Mouse (Mus musculus) liver, postnatal 0 days (tissue): ENCODE data around the gene Chst15. TPM values are rescaled to one million over a fixed set of nuclear protein-coding genes. Genes with fewer than 3 reads are reported as not detected.

ENCODE experiments used
- ATAC-seq: fragments of 200-750 bp; cut with Nextera tagmentation; 2 replicates; pipeline ENCODE4 v1.8.0; 2017; ENCODE audit warnings: mild to moderate bottlenecking, moderate library complexity
- DNase-seq: peaks from one replicate; pipeline ENCODE4 v3.0.0-alpha.2; 2016
- H3K27ac ChIP-seq: fragments of 300-500 bp; sonication (generic); 2 replicates; pipeline ENCODE4 v1.5.1; 2014; ENCODE audit warnings: antibody characterized with exemption, moderate library complexity, mild to moderate bottlenecking, low read depth
- H3K27me3 ChIP-seq: fragments of 300-500 bp; sonication (generic); 2 replicates; pipeline ENCODE4 v1.6.1; 2014; ENCODE audit warnings: low read length, control low read depth, mixed read lengths; ENCODE audit not compliant: insufficient read depth
- H3K36me3 ChIP-seq: fragments of 300-500 bp; sonication (generic); replicated peaks from 2 replicates; pipeline ENCODE4 v1.6.1; 2014; ENCODE audit warnings: mild to moderate bottlenecking, control low read depth, low read length, moderate library complexity, mixed read lengths; ENCODE audit not compliant: insufficient read depth
- H3K4me1 ChIP-seq: fragments of 300-500 bp; sonication (generic); 2 replicates; pipeline ENCODE4 v1.6.1; 2014; ENCODE audit warnings: antibody characterized with exemption, mild to moderate bottlenecking, control low read depth; ENCODE audit not compliant: insufficient read depth
- H3K4me2 ChIP-seq: fragments of 300-500 bp; sonication (generic); 2 replicates; pipeline ENCODE4 v1.6.1; 2014; ENCODE audit warnings: low read depth, mild to moderate bottlenecking, low read length, moderate library complexity, mixed read lengths
- H3K4me3 ChIP-seq: fragments of 300-500 bp; sonication (generic); 2 replicates; pipeline ENCODE4 v1.5.1; 2014; ENCODE audit warnings: low read depth, low read length
- H3K9ac ChIP-seq: fragments of 300-500 bp; sonication (generic); replicated peaks from 2 replicates; pipeline ENCODE4 v1.6.1; 2014; ENCODE audit warnings: mild to moderate bottlenecking, moderate library complexity
- H3K9me3 ChIP-seq: fragments of 300-500 bp; sonication (generic); 2 replicates; pipeline ENCODE4 v1.6.1; 2016; ENCODE audit warnings: mild to moderate bottlenecking, control low read depth, low read length, mixed read lengths
- CTCF ChIP-seq: sonication (generic); IDR thresholded peaks from 2 replicates; pipeline ENCODE4 v1.5.1; 2016; ENCODE audit warnings: antibody characterized with exemption, low read depth
- EP300 ChIP-seq: IDR thresholded peaks from 2 replicates; pipeline ENCODE4 v1.6.1; 2016; ENCODE audit warnings: antibody characterized with exemption, low read depth, mild to moderate bottlenecking
- WGBS: fragments of 180-500 bp; shearing (Covaris S2); extraction: QIAGEN DNeasy Blood & Tissue Kit; methylation state at CpG from one replicate; pipeline ENCODE4 v1.1.7; 2014; ENCODE audit not compliant: insufficient replicate concordance; 5-methylcytosine and 5-hydroxymethylcytosine counted together
- polyA plus RNA-seq: library from polyadenylated mRNA; unstranded; fragments of >200 nt; fragmentation: Nextera tagmentation; extraction: Ambion mirVana; gene quantifications from 2 replicates; pipeline ENCODE4 v1.2.1, GENCODE M21; 2015

Chst15 gene
- polyA plus RNA-seq, 1 experiment from 2014 or later = 5.4 TPM

DNA sequence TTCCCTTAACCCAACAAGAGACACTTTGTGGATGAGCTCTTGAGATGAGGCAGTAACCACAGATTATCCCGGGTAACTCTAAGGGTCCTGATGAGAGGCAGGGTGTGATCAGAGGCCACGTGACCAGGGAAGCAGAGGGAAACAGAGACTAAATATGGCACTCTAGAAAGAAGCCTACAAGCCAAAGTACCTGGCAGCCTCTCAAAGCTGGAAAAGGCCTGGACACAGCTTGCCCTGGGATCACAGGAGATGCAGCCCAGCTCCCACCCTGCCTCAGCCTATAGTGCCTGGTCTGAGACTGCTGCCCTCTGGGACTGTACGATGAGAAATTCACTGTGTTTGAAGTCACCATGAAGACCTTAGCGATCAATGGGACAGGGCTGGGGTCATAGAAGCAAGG is 83.3 kb downstream of the Chst15 start:
- H3K4me2 ChIP-seq = no peak overlapping the region
- no peak for ATAC-seq
- no peak overlapping the region for H3K4me3 ChIP-seq
- peaks cover 4% of the 10 kb centered on the region; the same call in 1 of the 2 replicates for H3K36me3 ChIP-seq
- H3K9ac ChIP-seq = no peak overlapping the region
- WGBS = 74% methylated on average over 4 of the region's 4 CpGs
- no peaks in the 10 kb centered on the region for H3K27me3 ChIP-seq
- no peak for DNase-seq
- no peak overlapping the region for H3K27ac ChIP-seq
- TF ChIP-seq EP300 (no peak), CTCF (no peak)
- no peaks in the 10 kb centered on the region for H3K9me3 ChIP-seq
- no peaks in the 10 kb centered on the region for H3K4me1 ChIP-seq

- DNase-seq (no peak), ATAC-seq (no peak)
- Histone ChIP-seq H3K27me3 (no peaks in the 10 kb centered on the region), H3K9me3 (no peaks in the 10 kb centered on the region), H3K27ac (no peak overlapping the region), H3K9ac (no peak overlapping the region), H3K4me2 (no peak overlapping the region), H3K36me3 (peaks cover 4% of the 10 kb centered on the region; the same call in 1 of the 2 replicates), H3K4me1 (no peaks in the 10 kb centered on the region), H3K4me3 (no peak overlapping the region)
- no peak for TF ChIP-seq EP300
- TF ChIP-seq CTCF = no peak
- 46% methylated on average over 2 of the region's 2 CpGs for WGBS
These were observed 84.1 kb downstream of the Chst15 start for GRCm38 (mm10) chr7:132232937-132233336.

- Histone ChIP-seq H3K36me3 (no peaks in the 10 kb centered on the region), H3K4me2 (no peak overlapping the region), H3K4me1 (no peaks in the 10 kb centered on the region), H3K9ac (no peak overlapping the region), H3K27me3 (no peaks in the 10 kb centered on the region), H3K9me3 (no peaks in the 10 kb centered on the region), H3K4me3 (no peak overlapping the region), H3K27ac (no peak overlapping the region)
- ATAC-seq (no peak), DNase-seq (no peak)
- TF ChIP-seq EP300 (no peak), CTCF (no peak)
- 68% methylated on average over 3 of the region's 3 CpGs for whole genome bisulfite sequencing
These were observed 85.6 kb downstream of the Chst15 start for GRCm38 (mm10) chr7:132231476-132231875.

GRCm38 (mm10) chr7:132230961-132231360 is 86.1 kb downstream of the Chst15 start:
- Histone ChIP-seq H3K4me3 (no peak overlapping the region), H3K9ac (no peak overlapping the region), H3K36me3 (no peaks in the 10 kb centered on the region), H3K4me1 (no peaks in the 10 kb centered on the region), H3K27ac (no peak overlapping the region), H3K4me2 (no peak overlapping the region), H3K9me3 (no peaks in the 10 kb centered on the region), H3K27me3 (no peaks in the 10 kb centered on the region)
- no peak for TF ChIP-seq EP300
- TF ChIP-seq CTCF = no peak
- 77% methylated on average over 3 of the region's 3 CpGs for WGBS
- ATAC-seq (no peak), DNase-seq (no peak)

DNA sequence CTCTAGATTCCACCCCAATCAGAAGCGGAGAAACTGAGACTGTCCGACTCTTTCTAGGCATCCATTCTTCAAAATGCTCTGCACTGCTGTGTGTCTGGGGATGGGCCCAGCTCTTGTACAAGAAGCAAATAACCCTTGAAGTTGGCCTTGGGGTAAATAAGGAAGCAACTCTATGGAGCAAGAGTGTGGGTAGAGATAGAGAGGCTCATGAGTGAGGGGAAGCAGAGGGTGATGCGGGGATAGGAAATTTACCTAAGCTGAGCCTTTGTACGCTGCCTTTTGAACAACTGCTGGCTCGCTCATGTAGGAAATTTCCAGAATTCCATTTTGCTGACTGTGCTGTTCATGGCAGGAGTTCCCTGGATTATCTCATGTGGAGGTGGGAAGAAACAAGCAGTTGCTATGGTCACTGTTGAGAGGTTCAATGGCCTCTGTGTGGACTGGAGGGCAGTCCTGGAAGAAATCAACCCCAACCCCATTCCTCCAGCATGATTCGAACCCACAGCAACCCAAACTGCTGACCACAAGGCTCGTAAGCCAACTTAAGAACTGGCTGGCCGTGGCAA is 89.9 kb downstream of the Chst15 start:
- WGBS = 65% methylated on average over 8 of the region's 8 CpGs
- no peaks in the 10 kb centered on the region for H3K4me1 ChIP-seq
- DNase-seq = no peak
- no peak overlapping the region for H3K4me3 ChIP-seq
- no peak for TF ChIP-seq EP300
- no peak overlapping the region for H3K4me2 ChIP-seq
- no peak overlapping the region for H3K27ac ChIP-seq
- H3K27me3 ChIP-seq = no peaks in the 10 kb centered on the region
- ATAC-seq = peak; percentile 15; the same call in 1 of the 2 replicates
- no peak overlapping the region for H3K9ac ChIP-seq
- H3K36me3 ChIP-seq = no peaks in the 10 kb centered on the region
- no peaks in the 10 kb centered on the region for H3K9me3 ChIP-seq

- 56% methylated on average over 6 of the region's 6 CpGs for WGBS
- DNase-seq (peak; percentile 81), ATAC-seq (peak; percentile 47; the same call in 1 of the 2 replicates)
- TF ChIP-seq EP300 (no peak), CTCF (peak; percentile 96)
- Histone ChIP-seq H3K4me2 (no peak overlapping the region), H3K27ac (no peak overlapping the region), H3K9me3 (no peaks in the 10 kb centered on the region), H3K9ac (no peak overlapping the region), H3K4me3 (no peak overlapping the region), H3K36me3 (no peaks in the 10 kb centered on the region), H3K4me1 (no peaks in the 10 kb centered on the region), H3K27me3 (no peaks in the 10 kb centered on the region)
These were observed 90.5 kb downstream of the Chst15 start for GRCm38 (mm10) chr7:132226379-132227074.
